Mouse (Mus musculus) ovary, postnatal 36 days (tissue): ENCODE data around the gene Lrrc36.

ENCODE experiments used
- DNase-seq: peaks from one replicate; pipeline ENCODE4 v3.0.0; 2022; ENCODE audit warnings: low spot score, mixed read lengths

Lrrc36 gene

DNA sequence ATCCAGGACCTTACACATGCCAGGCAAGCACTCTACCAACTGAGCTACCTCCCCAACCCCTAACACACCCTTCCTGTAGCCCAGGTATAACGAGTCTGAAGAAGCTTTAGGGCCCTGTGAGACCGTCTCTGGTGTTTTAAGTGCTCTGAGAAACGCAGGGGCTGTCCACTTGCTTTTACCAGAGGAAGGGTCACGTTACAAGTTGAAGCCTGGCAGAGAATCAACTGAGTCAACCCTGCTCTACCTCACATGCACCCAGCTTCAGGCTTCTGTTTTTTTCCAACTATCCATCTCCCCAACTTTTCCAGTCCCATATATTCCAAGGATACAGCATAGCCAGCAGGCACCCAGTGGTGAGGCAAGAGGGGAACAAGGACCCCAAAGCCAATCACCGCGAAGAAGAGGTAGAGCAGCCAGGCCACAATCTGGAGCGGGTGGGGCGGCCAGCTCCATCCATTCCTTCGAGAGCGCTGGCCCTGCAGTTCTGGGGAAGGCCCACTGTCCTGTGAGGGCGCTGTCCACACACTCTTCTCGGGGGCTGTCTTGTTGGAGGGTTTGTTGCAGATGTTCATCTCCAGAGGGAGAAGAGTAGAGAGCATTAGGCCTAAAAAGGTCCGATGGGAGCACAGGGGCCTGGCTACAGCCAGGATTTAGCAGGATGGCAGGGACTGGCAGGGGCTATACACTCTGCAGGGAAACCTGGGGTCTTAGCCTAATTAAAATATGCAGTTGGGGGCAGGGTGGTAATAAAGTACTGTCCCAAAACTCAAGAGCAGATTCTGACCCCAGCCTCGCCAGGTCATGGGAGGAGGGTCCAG is 70.0 kb downstream of the Lrrc36 start:
- DNase-seq: peak; percentile 72

DNA sequence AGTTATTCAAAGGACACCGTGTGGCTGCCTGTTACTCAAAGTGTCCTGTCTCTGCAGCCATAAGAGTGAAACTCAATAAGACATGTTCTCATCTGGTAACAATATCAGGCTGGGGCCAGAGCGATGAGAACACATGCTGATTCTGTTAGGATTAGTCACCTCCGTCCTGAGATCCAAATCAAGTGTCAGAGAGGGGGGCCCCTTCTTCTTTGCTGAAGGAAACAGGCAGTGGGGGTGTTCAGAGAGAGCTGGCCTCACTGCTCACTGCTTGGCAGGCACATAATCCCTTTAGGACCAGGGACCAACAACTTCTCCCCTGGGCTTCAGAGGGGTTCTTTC is 70.6 kb downstream of the Lrrc36 start:
- DNase-seq: no peak

DNA sequence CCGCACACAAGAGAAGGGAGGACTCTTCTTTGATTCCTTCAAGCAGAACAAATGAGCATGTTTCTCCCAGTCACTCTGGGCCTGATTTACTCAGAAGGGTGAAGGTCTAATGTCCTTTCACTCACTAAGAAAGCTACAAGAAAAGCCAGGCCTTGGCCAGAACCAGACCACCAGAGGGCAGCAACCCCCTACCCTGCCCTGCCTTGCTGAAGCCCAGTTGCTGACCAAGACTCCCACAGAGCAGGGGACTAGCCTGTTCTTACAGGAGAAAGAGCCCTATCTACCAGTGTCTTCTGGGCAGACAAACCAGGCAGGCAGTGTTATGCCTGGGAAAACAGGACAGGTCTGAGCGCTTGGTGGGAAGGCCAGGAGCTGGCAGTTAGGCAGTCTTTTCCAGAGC is 71.0 kb downstream of the Lrrc36 start:
- peak; percentile 82 for DNase-seq

DNA sequence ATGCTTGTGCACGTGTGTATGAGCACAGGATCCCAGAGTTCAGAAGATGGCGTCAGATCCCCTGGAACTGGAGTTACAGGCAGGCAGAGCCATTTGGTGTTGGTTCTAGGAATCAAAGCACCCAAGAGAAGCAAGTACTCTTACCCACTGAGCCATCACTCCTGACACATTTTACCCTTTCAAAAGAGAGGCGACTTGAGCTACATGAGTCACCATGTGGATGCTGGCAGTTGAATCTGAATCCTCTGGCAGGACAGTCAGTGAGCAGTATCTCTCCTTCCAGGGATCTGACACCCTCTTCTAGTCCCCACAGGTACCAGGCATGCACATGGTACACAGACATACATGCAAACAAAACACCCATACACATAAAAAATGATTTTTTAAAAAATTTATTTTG is 74.7 kb downstream of the Lrrc36 start:
- DNase-seq: no peak

GRCm38 (mm10) chr8:105489281-105489680 is 75.9 kb downstream of the Lrrc36 start:
- no peak for DNase-seq

- no peak for DNase-seq
Measured at GRCm38 (mm10) chr8:105493495-105493894, 80.1 kb downstream of the Lrrc36 start.

GRCm38 (mm10) chr8:105494566-105494965 is 81.2 kb downstream of the Lrrc36 start:
- no peak for DNase-seq

DNA sequence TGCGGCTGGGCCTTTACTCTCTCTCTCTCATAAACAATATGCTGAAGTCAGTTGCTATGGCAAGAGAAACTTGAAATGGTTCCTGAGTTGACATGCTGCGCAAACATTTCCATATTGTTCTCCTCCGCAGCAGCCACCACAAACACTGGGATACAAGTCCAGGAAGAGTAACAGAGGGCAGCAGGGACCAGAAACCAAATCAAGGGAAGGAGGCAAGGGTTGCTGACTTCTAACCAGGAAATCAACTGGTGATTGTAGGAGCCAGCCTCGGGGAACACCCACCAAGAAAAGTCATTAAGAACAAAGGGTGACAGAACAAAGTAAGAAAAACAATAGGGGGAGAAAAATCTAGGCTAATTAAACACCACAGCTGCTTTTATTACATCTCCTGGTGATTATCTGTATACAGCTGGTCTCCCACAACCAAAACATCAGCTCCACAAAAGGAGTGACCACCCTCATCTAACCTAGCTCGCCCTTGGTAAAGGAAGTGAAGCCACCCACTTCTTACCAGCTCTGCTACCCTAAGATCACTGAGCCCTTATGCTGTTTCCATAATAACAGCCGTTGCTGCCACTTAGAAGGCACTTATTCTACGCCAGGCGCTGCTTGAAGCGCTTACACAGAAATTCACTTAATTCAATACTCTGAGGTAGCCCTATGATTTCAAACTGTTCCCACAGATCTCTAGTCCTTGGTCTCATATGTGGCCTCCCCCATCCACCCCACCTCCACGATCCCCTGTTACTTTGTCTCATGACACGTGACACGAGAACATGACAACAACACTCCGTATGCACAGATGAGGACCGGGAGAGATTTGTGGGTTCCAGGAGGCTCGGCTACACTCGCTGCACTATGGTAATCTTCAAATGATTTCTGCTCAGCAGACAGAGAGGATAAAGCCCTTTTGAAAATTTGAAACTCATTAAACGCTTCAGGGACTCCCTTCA is 82.3 kb downstream of the Lrrc36 start:
- DNase-seq: no peak

GRCm38 (mm10) chr8:105496439-105497180 is 83.2 kb downstream of the Lrrc36 start, which contains the start of gene Zdhhc1:
Gene Zdhhc1, minus strand, starts transcription at chr8:105496902.
- DNase-seq: peak; percentile 91

DNA sequence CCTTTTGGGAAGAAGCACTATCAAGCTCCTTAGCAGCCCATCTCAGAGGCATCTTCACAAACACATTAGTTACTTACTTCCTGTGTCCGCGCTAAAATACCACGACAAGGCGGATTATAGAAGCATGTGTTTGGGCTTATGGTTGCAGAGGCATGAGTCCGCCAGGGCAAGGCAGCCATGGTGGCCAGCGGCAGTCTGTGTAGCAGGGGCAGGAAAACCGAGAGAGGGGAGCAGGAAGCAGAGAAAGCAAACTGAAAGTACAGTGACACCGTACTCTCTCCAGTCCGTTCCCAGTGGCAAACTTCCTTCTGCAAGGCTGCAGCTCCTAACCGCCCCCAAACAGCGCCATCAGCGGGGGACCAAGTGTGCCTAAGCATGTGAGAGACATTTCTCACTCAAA is 86.4 kb downstream of the Lrrc36 start:
- DNase-seq: no peak

GRCm38 (mm10) chr8:105504617-105505016 is 91.2 kb downstream of the Lrrc36 start:
- no peak for DNase-seq

- DNase-seq: no peak
Measured at GRCm38 (mm10) chr8:105506977-105507376, 93.6 kb downstream of the Lrrc36 start.

DNA sequence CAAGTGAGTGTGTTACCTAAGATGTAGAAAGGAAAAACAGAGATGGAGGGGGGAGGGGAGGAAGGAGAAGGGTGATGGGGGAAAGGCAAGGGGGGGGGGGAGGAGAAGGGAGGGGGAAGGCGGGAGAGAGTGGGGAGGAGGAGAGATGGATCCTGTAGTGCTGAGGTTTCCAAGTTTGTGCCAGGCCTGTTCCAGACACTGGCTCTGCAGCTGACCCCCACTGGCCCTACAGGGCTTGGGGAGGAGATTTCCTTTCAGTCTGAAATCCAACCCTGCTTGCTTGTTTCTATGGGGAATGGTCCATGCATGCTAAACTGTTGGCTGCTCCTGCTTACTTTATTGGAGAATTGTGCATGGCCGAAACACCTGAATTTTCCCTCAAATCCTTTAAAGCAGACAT is 95.4 kb downstream of the Lrrc36 start:
- DNase-seq: no peak

- DNase-seq: no peak
Measured at GRCm38 (mm10) chr8:105509997-105510735, 96.8 kb downstream of the Lrrc36 start.
